Comparison of ENCODE assay signal across 19 mouse cellular contexts in genomic region chr9:21806363-21806762, GRCm38 (mm10). TPM values are rescaled to one million over a fixed set of nuclear protein-coding genes. Genes with fewer than 3 reads are reported as not detected.
DNase-seq lines count a peak whose midpoint lies in the region; ATAC-seq lines count a peak whose summit lies in the region.
"Had no signal": no experiment of that assay in that cellular context is flagged by ENCODE, and none has a peak within 500 bp of the region (broad histone marks: within the 10 kb centered on the region; RNA-seq: fewer than 3 reads in every experiment).

No protein-coding gene starts in this region.

- H3K36me3 ChIP-seq in liver, embryonic 11.5 days (ENCODE audit: control insufficient read depth, insufficient read depth, low read length): no peaks in the 10 kb centered on the region; the same call in 1 of the 2 replicates
- no peaks in the 10 kb centered on the region for H3K36me3 ChIP-seq in liver, embryonic 15.5 days (replicated peaks)
- H3K36me3 ChIP-seq: hindbrain, embryonic 15.5 days had no signal

- WGBS in liver, embryonic 11.5 days: 39% methylated on average over 3 of the region's 3 CpGs
- 22% methylated on average over 3 of the region's 3 CpGs for WGBS in liver, embryonic 15.5 days (ENCODE audit: insufficient replicate concordance)

- peak; percentile 13 for DNase-seq in cerebellum, adult 9-10 months
- no peak for DNase-seq in cerebellum, adult 18-20 months
- DNase-seq in liver, embryonic 11.5 days (ENCODE audit: low spot score): no peak
- DNase-seq in testis, postnatal 10 days (ENCODE audit: low spot score): no peak
- no peak for DNase-seq in cerebellum, adult 9-11 months
- no peak for DNase-seq in spleen, postnatal 36 days (ENCODE audit: low spot score in 2 of 2)
- DNase-seq: adrenal gland, postnatal 25 days; cerebellum, adult 8-10 months; gastrocnemius, adult 2 months; heart, adult 2 months; heart, postnatal 36 days had no signal

- H3K9me3 ChIP-seq in liver, embryonic 11.5 days (ENCODE audit: control insufficient read depth, low read length): no peaks in the 10 kb centered on the region
- H3K9me3 ChIP-seq in liver, embryonic 15.5 days (replicated peaks): no peaks in the 10 kb centered on the region
- H3K9me3 ChIP-seq: embryonic facial prominence, embryonic 10.5 days; forebrain, embryonic 13.5 days; heart, embryonic 12.5 days; hindbrain, embryonic 15.5 days had no signal

- H3K4me3 ChIP-seq in brown adipose tissue, adult 24 weeks (ENCODE audit: insufficient read depth, low read depth, low read length): no peak overlapping the region
- H3K4me3 ChIP-seq in liver, embryonic 11.5 days (ENCODE audit: low read depth, low read length): no peak overlapping the region
- no peak overlapping the region for H3K4me3 ChIP-seq in liver, embryonic 15.5 days (replicated peaks)
- H3K4me3 ChIP-seq: embryonic facial prominence, embryonic 10.5 days; forebrain, embryonic 13.5 days; gastrocnemius, adult 2 months; heart, adult 2 months; heart, embryonic 12.5 days; hindbrain, embryonic 15.5 days had no signal

- no peak overlapping the region for H3K4me2 ChIP-seq in liver, embryonic 11.5 days
- H3K4me2 ChIP-seq in liver, embryonic 15.5 days: no peak overlapping the region; the same call in 1 of the 2 replicates
- H3K4me2 ChIP-seq: forebrain, embryonic 13.5 days; heart, embryonic 12.5 days; hindbrain, embryonic 15.5 days had no signal

- H3K27ac ChIP-seq in brown adipose tissue, adult 24 weeks (replicated peaks; ENCODE audit: low read depth, low read length): 0 out of 2 replicates have a peak overlapping the region, but pooled peaks have one; percentile 12
- peak overlapping the region; percentile 63; the same call in 1 of the 2 replicates for H3K27ac ChIP-seq in liver, embryonic 11.5 days (ENCODE audit: low read depth, low read length)
- H3K27ac ChIP-seq in liver, embryonic 15.5 days (replicated peaks): peak overlapping the region; percentile 79
- H3K27ac ChIP-seq: embryonic facial prominence, embryonic 10.5 days; forebrain, embryonic 13.5 days; gastrocnemius, adult 2 months; heart, adult 2 months; hindbrain, embryonic 15.5 days had no signal

- no peak overlapping the region for H3K9ac ChIP-seq in liver, embryonic 11.5 days (ENCODE audit: low read depth, low read length)
- no peak overlapping the region for H3K9ac ChIP-seq in liver, embryonic 15.5 days
- H3K9ac ChIP-seq: forebrain, embryonic 13.5 days; heart, embryonic 12.5 days; hindbrain, embryonic 15.5 days had no signal

- ATAC-seq in liver, embryonic 11.5 days (replicated peaks; ENCODE audit: low FRiP score): peak; percentile 65
- peak; percentile 81 for ATAC-seq in liver, embryonic 15.5 days (ENCODE audit: insufficient read depth)
- ATAC-seq: activated CD4-positive, CD25-positive, alpha-beta regulatory T cell, adult 4 months; forebrain, embryonic 13.5 days; Patski had no signal

- H3K4me1 ChIP-seq in brown adipose tissue, adult 24 weeks (ENCODE audit: control insufficient read depth, insufficient read depth, insufficient read length, low read length): no peaks in the 10 kb centered on the region
- no peaks in the 10 kb centered on the region for H3K4me1 ChIP-seq in liver, embryonic 11.5 days (replicated peaks; ENCODE audit: control insufficient read depth, insufficient read depth, low read length)
- H3K4me1 ChIP-seq in liver, embryonic 15.5 days (replicated peaks): peaks cover 35% of the 10 kb centered on the region
- H3K4me1 ChIP-seq: forebrain, embryonic 13.5 days; hindbrain, embryonic 15.5 days had no signal

- no peaks in the 10 kb centered on the region for H3K27me3 ChIP-seq in liver, embryonic 11.5 days (replicated peaks; ENCODE audit: control insufficient read depth, insufficient read depth, low read length)
- no peaks in the 10 kb centered on the region for H3K27me3 ChIP-seq in liver, embryonic 15.5 days
- H3K27me3 ChIP-seq: forebrain, embryonic 13.5 days; heart, embryonic 12.5 days; hindbrain, embryonic 15.5 days; Patski had no signal

RNA-seq across cellular contexts. Expression of gene Kank2, which starts 7.8 kb away (rescaled TPM):
- polyA plus RNA-seq in brown adipose tissue, adult 24 weeks (2012; ENCODE audit: insufficient read depth, insufficient read length, missing spikeins): 19.7 and 29.7 TPM in 2 replicates
- 4.7 and 6.7 TPM in 2 replicates for polyA plus RNA-seq in liver, embryonic 11.5 days (2014; fragmentation: Nextera tagmentation; extraction: Ambion mirVana)
- 4.8 and 5.5 TPM in 2 replicates for polyA plus RNA-seq in liver, embryonic 15.5 days (2015; fragmentation: Nextera tagmentation; extraction: Ambion mirVana)
- polyA plus RNA-seq: activated CD4-positive, CD25-positive, alpha-beta regulatory T cell, adult 4 months had no signal

RNA-seq across cellular contexts. Expression of gene Angptl8, which starts 28.9 kb away (rescaled TPM):
- 54.2 and 167 TPM in 2 replicates for polyA plus RNA-seq in brown adipose tissue, adult 24 weeks (2012; ENCODE audit: insufficient read depth, insufficient read length, missing spikeins)
- 16.1 and 17.4 TPM in 2 replicates for polyA plus RNA-seq in liver, embryonic 11.5 days (2014; fragmentation: Nextera tagmentation; extraction: Ambion mirVana)
- polyA plus RNA-seq in liver, embryonic 15.5 days (2015; fragmentation: Nextera tagmentation; extraction: Ambion mirVana): 35.0 and 42.9 TPM in 2 replicates
- polyA plus RNA-seq: activated CD4-positive, CD25-positive, alpha-beta regulatory T cell, adult 4 months; forebrain, embryonic 13.5 days had no signal

RNA-seq across cellular contexts. Expression of gene Dock6, which starts 46.1 kb away (rescaled TPM):
- polyA plus RNA-seq in brown adipose tissue, adult 24 weeks (2012; ENCODE audit: insufficient read depth, insufficient read length, missing spikeins): 6.9 and 9.5 TPM in 2 replicates
- polyA plus RNA-seq in liver, embryonic 11.5 days (2014; fragmentation: Nextera tagmentation; extraction: Ambion mirVana): 14.9 and 21.6 TPM in 2 replicates
- 4.2 and 5.6 TPM in 2 replicates for polyA plus RNA-seq in liver, embryonic 15.5 days (2015; fragmentation: Nextera tagmentation; extraction: Ambion mirVana)

RNA-seq across cellular contexts. Expression of gene Spc24, which starts 46.3 kb away (rescaled TPM):
- polyA plus RNA-seq in brown adipose tissue, adult 24 weeks (2012; ENCODE audit: insufficient read depth, insufficient read length, missing spikeins): not detected in 2 replicates
- 151 and 170 TPM in 2 replicates for polyA plus RNA-seq in liver, embryonic 11.5 days (2014; fragmentation: Nextera tagmentation; extraction: Ambion mirVana)
- 76.8 and 82.2 TPM in 2 replicates for polyA plus RNA-seq in liver, embryonic 15.5 days (2015; fragmentation: Nextera tagmentation; extraction: Ambion mirVana)

Comparison
In these comparisons a context has a peak if more than half of its experiments do, and no peak if none do; other contexts are left out.
1. H3K27ac ChIP-seq: peak in every context shown above with its lines; median percentile 79 in liver, embryonic 15.5 days; 63 in liver, embryonic 11.5 days; 12 in brown adipose tissue, adult 24 weeks.